Mouse (Mus musculus) induced T-regulatory cell, adult 2 months (primary cell): ENCODE results near the gene Kcnn3.

Experiments
- DNase-seq: peaks from one replicate; pipeline ENCODE4 v3.0.0-alpha.2; 2012; ENCODE audit warnings: low read depth

The Kcnn3 gene

GRCm38 (mm10) chr3:89520618-89521502 lies 896 bp downstream of the Kcnn3 start:
- no peak for DNase-seq

- DNase-seq = no peak
Observed at GRCm38 (mm10) chr3:89521503-89521854, 1.5 kb downstream of the Kcnn3 start.

- DNase-seq = no peak
Observed at GRCm38 (mm10) chr3:89522450-89523128, 2.6 kb downstream of the Kcnn3 start.

- DNase-seq = no peak
Observed at GRCm38 (mm10) chr3:89526298-89527090, 6.5 kb downstream of the Kcnn3 start.

GRCm38 (mm10) chr3:89529796-89530195 lies 9.8 kb downstream of the Kcnn3 start:
- DNase-seq = no peak

GRCm38 (mm10) chr3:89534566-89535097 lies 14.7 kb downstream of the Kcnn3 start:
- DNase-seq = no peak

GRCm38 (mm10) chr3:89535147-89535546 lies 15.2 kb downstream of the Kcnn3 start:
- no peak for DNase-seq

- no peak for DNase-seq
Observed at GRCm38 (mm10) chr3:89539036-89539739, 19.2 kb downstream of the Kcnn3 start.

GRCm38 (mm10) chr3:89539740-89540370 lies 19.9 kb downstream of the Kcnn3 start:
- no peak for DNase-seq

GRCm38 (mm10) chr3:89540371-89540743 lies 20.4 kb downstream of the Kcnn3 start:
- no peak for DNase-seq

GRCm38 (mm10) chr3:89546951-89547350 lies 27.0 kb downstream of the Kcnn3 start:
- no peak for DNase-seq

GRCm38 (mm10) chr3:89548805-89549204 lies 28.8 kb downstream of the Kcnn3 start:
- no peak for DNase-seq

- DNase-seq = no peak
Observed at GRCm38 (mm10) chr3:89549488-89549887, 29.5 kb downstream of the Kcnn3 start.

- DNase-seq = no peak
Observed at GRCm38 (mm10) chr3:89551880-89552279, 31.9 kb downstream of the Kcnn3 start.

- DNase-seq = no peak
Observed at GRCm38 (mm10) chr3:89553432-89553831, 33.5 kb downstream of the Kcnn3 start.

- DNase-seq = no peak
Observed at GRCm38 (mm10) chr3:89553946-89554345, 34.0 kb downstream of the Kcnn3 start.

- no peak for DNase-seq
Observed at GRCm38 (mm10) chr3:89554587-89554986, 34.6 kb downstream of the Kcnn3 start.

- no peak for DNase-seq
Observed at GRCm38 (mm10) chr3:89557811-89558210, 37.8 kb downstream of the Kcnn3 start.

GRCm38 (mm10) chr3:89558972-89559910 lies 39.3 kb downstream of the Kcnn3 start:
- no peak for DNase-seq

GRCm38 (mm10) chr3:89561386-89561785 lies 41.4 kb downstream of the Kcnn3 start:
- DNase-seq = no peak
